Mouse (Mus musculus): ENCODE data around the gene Cdyl2. TPM values are rescaled to one million over a fixed set of nuclear protein-coding genes. Genes with fewer than 3 reads are reported as not detected.
A peak's percentile ranks its signal among the peaks of the same experiment; 100 is the strongest.

Gene Cdyl2
- polyA plus RNA-seq, 1 experiment from 2014 or later = 11.7 TPM

GRCm38 (mm10) chr8:116756174-116756573, 23.4 kb upstream of the Cdyl2 start:
- Histone ChIP-seq H3K4me2 (replicated peaks; ENCODE audit: low read depth, low read length) (no peak overlapping the region), H3K4me1 (ENCODE audit: insufficient read depth, low read depth, low read length) (no peaks in the 10 kb centered on the region), H3K9me3 (ENCODE audit: low read length) (no peaks in the 10 kb centered on the region), H3K27ac (ENCODE audit: low read length) (no peak overlapping the region), H3K36me3 (ENCODE audit: insufficient read depth, low read length) (no peaks in the 10 kb centered on the region), H3K9ac (replicated peaks; ENCODE audit: low read depth) (no peak overlapping the region), H3K4me3 (ENCODE audit: low read depth, low read length) (no peak overlapping the region), H3K27me3 (replicated peaks; ENCODE audit: insufficient read depth, low read length) (no peaks in the 10 kb centered on the region)
- TF ChIP-seq CTCF (IDR thresholded peaks at IDR 0.05) (no peak), EP300 (IDR thresholded peaks at IDR 0.05) (no peak)
- WGBS = 75% methylated on average over 3 of the region's 3 CpGs
- DNase-seq (ENCODE audit: low spot score) = no peak
- ATAC-seq = no peak

GRCm38 (mm10) chr8:116755557-116755956, 22.8 kb upstream of the Cdyl2 start:
- no peak overlapping the region for H3K9ac ChIP-seq (replicated peaks; ENCODE audit: low read depth)
- H3K4me2 ChIP-seq (replicated peaks; ENCODE audit: low read depth, low read length) = no peak overlapping the region
- H3K4me3 ChIP-seq (ENCODE audit: low read depth, low read length) = no peak overlapping the region
- 6% methylated on average over 4 of the region's 4 CpGs for WGBS
- H3K27me3 ChIP-seq (replicated peaks; ENCODE audit: insufficient read depth, low read length) = no peaks in the 10 kb centered on the region
- no peaks in the 10 kb centered on the region for H3K9me3 ChIP-seq (ENCODE audit: low read length)
- ATAC-seq = no peak
- H3K4me1 ChIP-seq (ENCODE audit: insufficient read depth, low read depth, low read length) = no peaks in the 10 kb centered on the region
- no peak overlapping the region for H3K27ac ChIP-seq (ENCODE audit: low read length)
- H3K36me3 ChIP-seq (ENCODE audit: insufficient read depth, low read length) = no peaks in the 10 kb centered on the region
- DNase-seq (ENCODE audit: low spot score) = peak; percentile 40
- TF ChIP-seq CTCF (IDR thresholded peaks at IDR 0.05) (peak; percentile 73), EP300 (IDR thresholded peaks at IDR 0.05) (no peak)

GRCm38 (mm10) chr8:116740726-116741125, 7.9 kb upstream of the Cdyl2 start:
- H3K4me3 ChIP-seq (ENCODE audit: low read depth, low read length) = no peak overlapping the region
- ATAC-seq (no peak), DNase-seq (ENCODE audit: low spot score) (no peak)
- no peaks in the 10 kb centered on the region for H3K4me1 ChIP-seq (ENCODE audit: insufficient read depth, low read depth, low read length)
- WGBS = 76% methylated on average over 1 of the region's 1 CpGs
- no peaks in the 10 kb centered on the region for H3K27me3 ChIP-seq (replicated peaks; ENCODE audit: insufficient read depth, low read length)
- H3K36me3 ChIP-seq (ENCODE audit: insufficient read depth, low read length) = no peaks in the 10 kb centered on the region
- H3K9me3 ChIP-seq (ENCODE audit: low read length) = no peaks in the 10 kb centered on the region; the same call in 1 of the 2 replicates
- H3K9ac ChIP-seq (replicated peaks; ENCODE audit: low read depth) = no peak overlapping the region
- no peak for TF ChIP-seq CTCF (IDR thresholded peaks at IDR 0.05)
- TF ChIP-seq EP300 (IDR thresholded peaks at IDR 0.05) = no peak
- no peak overlapping the region for H3K27ac ChIP-seq (ENCODE audit: low read length)
- no peak overlapping the region for H3K4me2 ChIP-seq (replicated peaks; ENCODE audit: low read depth, low read length)

GRCm38 (mm10) chr8:116735306-116735705, 2.5 kb upstream of the Cdyl2 start:
- H3K4me1 ChIP-seq (ENCODE audit: insufficient read depth, low read depth, low read length) = no peaks in the 10 kb centered on the region
- no peaks in the 10 kb centered on the region for H3K27me3 ChIP-seq (replicated peaks; ENCODE audit: insufficient read depth, low read length)
- no peak overlapping the region for H3K9ac ChIP-seq (replicated peaks; ENCODE audit: low read depth)
- no peak for ATAC-seq
- DNase-seq (ENCODE audit: low spot score) = peak; percentile 29
- no peaks in the 10 kb centered on the region; the same call in 1 of the 2 replicates for H3K9me3 ChIP-seq (ENCODE audit: low read length)
- no peak overlapping the region for H3K27ac ChIP-seq (ENCODE audit: low read length)
- TF ChIP-seq EP300 (IDR thresholded peaks at IDR 0.05) = peak; percentile 22; the same call in 1 of the 2 replicates
- TF ChIP-seq CTCF (IDR thresholded peaks at IDR 0.05) = no peak
- H3K4me3 ChIP-seq (ENCODE audit: low read depth, low read length) = no peak overlapping the region
- no peak overlapping the region for H3K4me2 ChIP-seq (replicated peaks; ENCODE audit: low read depth, low read length)
- WGBS = 46% methylated on average over 5 of the region's 5 CpGs
- H3K36me3 ChIP-seq (ENCODE audit: insufficient read depth, low read length) = no peaks in the 10 kb centered on the region

- 58% methylated on average over 9 of the region's 9 CpGs for WGBS
- no peak overlapping the region for H3K4me3 ChIP-seq (ENCODE audit: low read depth, low read length)
- TF ChIP-seq EP300 (IDR thresholded peaks at IDR 0.05) (no peak), CTCF (IDR thresholded peaks at IDR 0.05) (no peak)
- no peak overlapping the region for H3K9ac ChIP-seq (replicated peaks; ENCODE audit: low read depth)
- ATAC-seq = no peak
- no peaks in the 10 kb centered on the region for H3K9me3 ChIP-seq (ENCODE audit: low read length)
- H3K27me3 ChIP-seq (replicated peaks; ENCODE audit: insufficient read depth, low read length) = no peaks in the 10 kb centered on the region
- no peaks in the 10 kb centered on the region for H3K4me1 ChIP-seq (ENCODE audit: insufficient read depth, low read depth, low read length)
- H3K27ac ChIP-seq (ENCODE audit: low read length) = no peak overlapping the region
- no peaks in the 10 kb centered on the region for H3K36me3 ChIP-seq (ENCODE audit: insufficient read depth, low read length)
- H3K4me2 ChIP-seq (replicated peaks; ENCODE audit: low read depth, low read length) = no peak overlapping the region
- DNase-seq (ENCODE audit: low spot score) = no peak
These were observed 1.4 kb upstream of the Cdyl2 start for GRCm38 (mm10) chr8:116734176-116734575.

- Histone ChIP-seq H3K27ac (ENCODE audit: low read length) (no peak overlapping the region), H3K4me3 (ENCODE audit: low read depth, low read length) (peak overlapping the region; percentile 90), H3K9ac (replicated peaks; ENCODE audit: low read depth) (no peak overlapping the region; the same call in 1 of the 2 replicates), H3K27me3 (replicated peaks; ENCODE audit: insufficient read depth, low read length) (no peaks in the 10 kb centered on the region), H3K4me1 (ENCODE audit: insufficient read depth, low read depth, low read length) (no peaks in the 10 kb centered on the region), H3K4me2 (replicated peaks; ENCODE audit: low read depth, low read length) (peak overlapping the region; percentile 70), H3K9me3 (ENCODE audit: low read length) (0 out of 2 replicates have a peak, but pooled peaks cover 5% of the 10 kb centered on the region), H3K36me3 (ENCODE audit: insufficient read depth, low read length) (no peaks in the 10 kb centered on the region)
- ATAC-seq (no peak), DNase-seq (ENCODE audit: low spot score) (no peak)
- TF ChIP-seq CTCF (IDR thresholded peaks at IDR 0.05) = no peak
- no peak for TF ChIP-seq EP300 (IDR thresholded peaks at IDR 0.05)
- WGBS = 31% methylated on average over 3 of the region's 3 CpGs
These were observed 840 bp upstream of the Cdyl2 start for GRCm38 (mm10) chr8:116733648-116734014.

Data from lung, postnatal 0 days (tissue).